Mouse (Mus musculus) frontal cortex, postnatal 36 days (tissue): ENCODE data around the gene Cycs.
"Not testable (repeated sequence)": the region's sequence is repeated elsewhere in the genome, so short reads cannot be mapped to it uniquely, and the experiment has no call there.

Experiments
- DNase-seq, 2 experiments: peaks; one replicate each; pipeline ENCODE4 v3.0.0; 2022; ENCODE audit warnings: low spot score in 2 of 2

The Cycs gene

DNA sequence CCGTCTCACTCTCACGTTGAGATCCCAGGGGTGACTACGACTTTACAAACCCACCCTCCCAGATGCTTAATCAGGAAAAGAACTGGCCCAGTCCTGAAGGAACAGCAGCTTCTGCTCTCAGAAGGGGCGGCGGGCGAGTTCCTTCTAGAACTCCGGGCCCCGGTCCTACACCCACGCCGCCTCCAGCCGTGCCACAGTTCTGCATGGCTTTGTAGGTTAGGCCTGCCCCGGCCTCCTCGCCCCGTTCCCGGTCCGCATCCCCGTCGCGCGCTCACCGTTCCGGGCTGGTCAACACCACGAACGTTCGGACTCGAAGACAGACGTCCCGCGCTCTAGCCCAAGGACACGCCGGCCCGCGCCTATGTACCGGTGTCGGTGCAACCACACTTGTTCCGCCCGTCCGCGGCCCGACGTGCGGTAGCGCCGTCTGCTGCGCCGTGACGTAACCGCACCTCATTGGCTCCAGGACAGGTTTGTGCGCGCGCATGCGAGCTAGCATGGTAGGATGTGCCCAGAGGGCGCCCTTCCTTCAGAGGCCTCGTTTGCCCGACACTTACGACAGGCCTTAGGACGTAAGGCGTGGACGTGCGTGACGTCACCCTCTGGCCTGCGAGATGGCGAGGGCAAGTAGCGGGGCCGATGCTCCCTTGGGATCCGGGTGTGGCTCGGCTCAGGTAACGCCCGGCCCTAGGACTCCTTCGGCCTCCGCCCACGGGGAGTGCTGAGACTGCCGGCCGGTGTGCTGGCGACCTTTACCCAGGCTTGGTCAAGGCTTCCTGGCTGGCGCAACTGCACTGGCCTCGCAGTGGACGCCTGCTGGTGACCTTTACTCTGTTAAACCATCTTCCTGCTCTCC lies at the start of gene Cycs:
TSS of gene Cycs (minus strand) at position 398 of the 856 bp plus-strand sequence.
- peak; percentile 98 to 100 for DNase-seq

GRCm38 (mm10) chr6:50601620-50602019 lies 35.3 kb upstream of the Cycs start:
- no peak for DNase-seq

DNA sequence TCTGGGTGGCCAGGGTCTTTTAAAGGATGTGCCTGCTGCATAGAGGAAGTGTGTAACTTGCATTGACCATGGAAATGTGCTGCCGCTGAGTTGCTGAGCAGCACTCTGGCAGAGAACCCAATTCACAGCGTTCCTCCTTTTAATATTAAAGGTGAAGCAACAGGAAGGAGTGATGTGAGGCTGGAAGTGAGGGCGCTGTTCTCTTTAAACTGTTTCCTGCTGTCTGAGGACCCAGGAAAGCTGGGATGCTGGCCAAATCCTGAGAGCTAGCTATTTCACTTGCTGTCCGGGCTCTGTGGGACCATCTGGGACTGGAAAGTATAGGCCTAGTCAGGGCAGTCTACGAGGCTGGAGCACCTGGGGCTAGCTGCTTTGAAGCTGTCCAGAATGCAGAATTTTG lies 32.2 kb upstream of the Cycs start:
- no peak for DNase-seq

DNA sequence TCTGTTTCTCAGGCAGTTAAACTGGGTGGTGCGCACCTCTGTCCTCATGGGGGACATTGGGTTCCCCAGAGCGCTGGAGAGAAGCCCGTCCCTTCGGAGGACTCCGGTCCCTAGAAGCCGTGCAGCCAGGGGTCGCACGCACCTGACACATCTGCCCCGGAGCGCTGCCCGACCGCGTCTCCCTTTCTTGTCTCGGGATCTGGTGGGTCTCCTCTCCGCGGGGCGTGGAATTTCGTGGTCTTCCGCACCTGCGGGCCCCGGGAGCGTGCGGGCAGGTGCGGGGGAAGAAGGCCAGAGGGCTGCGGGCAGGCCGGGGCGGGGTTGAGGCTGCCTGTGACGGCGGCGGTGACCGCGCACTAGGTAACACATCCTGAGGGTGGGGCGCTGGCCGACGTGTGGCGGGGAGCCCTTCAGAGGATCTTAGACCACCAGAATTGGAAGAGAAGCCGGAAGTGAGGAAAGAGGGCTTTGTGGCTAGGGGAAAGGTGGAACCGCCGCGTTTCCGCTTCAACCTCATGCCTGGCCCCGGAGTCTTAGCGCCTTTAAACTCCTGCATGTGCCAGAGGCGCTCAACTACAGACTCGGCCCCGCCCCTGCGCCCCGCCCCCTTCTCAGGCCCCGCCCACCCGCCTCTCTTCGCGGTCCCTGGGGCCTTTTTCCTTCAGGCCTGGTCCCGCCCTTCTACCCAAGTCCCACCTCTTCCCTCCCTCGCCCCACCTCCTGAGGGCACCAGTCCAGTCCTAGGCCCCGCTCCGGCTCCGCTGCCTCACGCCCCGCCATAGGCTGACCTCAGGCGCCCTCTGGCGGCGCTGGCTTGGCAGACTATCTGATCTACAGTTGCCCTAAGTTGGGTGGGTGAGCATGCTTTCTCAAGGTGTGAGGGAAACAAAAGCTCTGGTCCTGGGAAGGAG lies 30.2 kb upstream of the Cycs start, which contains the start of gene 4921507P07Rik:
TSS of gene 4921507P07Rik (minus strand) at position 332 of the 911 bp plus-strand sequence.
- DNase-seq: peak; percentile 86 to 87

GRCm38 (mm10) chr6:50594372-50594771 lies 28.0 kb upstream of the Cycs start:
- no peak for DNase-seq

GRCm38 (mm10) chr6:50593334-50593845 lies 27.1 kb upstream of the Cycs start:
- DNase-seq: no peak

GRCm38 (mm10) chr6:50590234-50590633 lies 23.9 kb upstream of the Cycs start:
- DNase-seq: no peak

DNA sequence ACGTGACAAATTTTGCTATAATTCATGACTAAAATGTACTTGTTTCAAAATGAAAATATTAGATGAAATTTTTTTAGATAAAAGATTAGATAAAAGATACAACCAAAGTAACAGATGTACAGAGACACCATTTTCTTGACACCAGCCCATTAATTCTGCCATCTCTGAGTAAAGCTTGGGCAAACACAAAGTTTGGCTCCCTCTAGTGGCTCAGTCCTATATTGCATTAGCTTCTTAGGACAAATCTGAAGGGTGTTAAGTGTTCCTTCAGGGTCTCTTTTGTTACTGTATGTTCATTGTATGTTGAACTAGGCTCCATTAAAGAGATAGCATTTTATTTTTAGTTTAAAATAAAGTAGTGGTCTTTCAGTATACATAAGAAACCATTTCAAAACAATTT lies 21.9 kb upstream of the Cycs start:
- peak in 1 of 2 experiments; percentile 74 for DNase-seq

GRCm38 (mm10) chr6:50587412-50587811 lies 21.1 kb upstream of the Cycs start:
- no peak for DNase-seq

- no peak for DNase-seq
Observed at GRCm38 (mm10) chr6:50586316-50586715, 20.0 kb upstream of the Cycs start.

GRCm38 (mm10) chr6:50585733-50586132 lies 19.4 kb upstream of the Cycs start:
- no peak for DNase-seq

DNA sequence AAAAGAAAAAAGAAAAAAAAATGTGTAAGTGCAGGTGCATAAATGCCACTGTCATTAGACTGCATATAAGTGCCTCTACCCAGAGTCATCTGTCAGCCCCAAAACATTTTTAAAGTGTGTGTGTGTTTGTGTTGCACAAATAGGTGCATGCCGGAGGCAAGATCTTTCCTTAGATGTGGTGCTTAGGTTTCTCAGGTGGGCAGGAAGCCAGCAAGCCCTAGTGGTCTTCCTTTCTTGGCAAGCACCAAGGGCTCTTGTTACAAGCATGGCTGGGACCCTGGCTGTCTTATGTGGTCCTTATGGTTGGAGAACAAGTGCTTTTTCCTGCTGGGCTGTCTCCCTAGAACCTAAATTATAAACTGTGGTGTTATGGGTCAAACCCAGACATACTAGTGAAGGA lies 5.3 kb upstream of the Cycs start:
- no peak for DNase-seq

GRCm38 (mm10) chr6:50566997-50567255 lies 588 bp upstream of the Cycs start:
- no peak for DNase-seq

DNA sequence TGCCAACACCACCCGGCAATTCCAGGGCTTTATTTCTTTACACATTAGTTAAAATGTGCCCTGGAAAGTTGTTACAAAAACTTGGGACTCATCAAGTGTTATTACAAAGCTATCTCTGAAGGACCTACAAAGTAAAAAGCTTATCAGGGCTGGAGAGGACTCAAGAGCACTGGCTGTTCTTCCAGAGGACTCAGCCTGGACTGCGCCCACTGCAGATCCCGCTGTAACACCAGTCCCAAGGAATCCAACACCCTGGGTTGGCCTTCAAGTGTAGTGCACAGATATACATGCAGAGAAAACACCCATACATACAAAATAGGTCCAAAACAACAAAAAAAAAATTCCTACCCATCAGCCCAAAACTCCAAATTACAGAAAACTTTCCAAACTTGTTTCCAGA lies 2.7 kb downstream of the Cycs start:
- DNase-seq: no peak

GRCm38 (mm10) chr6:50562421-50562820 lies 3.9 kb downstream of the Cycs start:
- peak in 1 of 2 experiments; percentile 55 for DNase-seq

GRCm38 (mm10) chr6:50560776-50561175 lies 5.6 kb downstream of the Cycs start:
- no peak for DNase-seq

- DNase-seq: no peak
Observed at GRCm38 (mm10) chr6:50558877-50559276, 7.5 kb downstream of the Cycs start.

GRCm38 (mm10) chr6:50557566-50557965 lies 8.8 kb downstream of the Cycs start:
- DNase-seq: no peak

DNA sequence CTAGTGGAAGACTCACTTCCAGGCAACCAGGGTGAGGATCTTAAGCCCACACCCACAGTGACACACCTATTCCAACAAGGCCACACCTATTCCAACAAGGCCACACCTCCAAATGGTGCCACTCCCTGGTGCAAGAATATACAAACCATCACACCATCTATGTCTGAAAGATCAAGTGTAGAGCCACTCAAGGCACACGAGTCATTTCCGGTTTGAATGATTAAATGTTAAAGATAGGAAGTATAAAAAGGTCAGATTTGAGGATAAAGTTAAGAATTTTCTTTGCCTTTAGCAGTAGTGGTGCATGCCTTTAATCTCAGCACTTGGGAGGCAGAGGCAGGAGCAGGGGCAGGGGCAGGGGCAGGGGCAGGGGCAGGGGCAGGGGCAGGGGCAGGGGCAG lies 12.1 kb downstream of the Cycs start:
- DNase-seq: not testable (repeated sequence)

DNA sequence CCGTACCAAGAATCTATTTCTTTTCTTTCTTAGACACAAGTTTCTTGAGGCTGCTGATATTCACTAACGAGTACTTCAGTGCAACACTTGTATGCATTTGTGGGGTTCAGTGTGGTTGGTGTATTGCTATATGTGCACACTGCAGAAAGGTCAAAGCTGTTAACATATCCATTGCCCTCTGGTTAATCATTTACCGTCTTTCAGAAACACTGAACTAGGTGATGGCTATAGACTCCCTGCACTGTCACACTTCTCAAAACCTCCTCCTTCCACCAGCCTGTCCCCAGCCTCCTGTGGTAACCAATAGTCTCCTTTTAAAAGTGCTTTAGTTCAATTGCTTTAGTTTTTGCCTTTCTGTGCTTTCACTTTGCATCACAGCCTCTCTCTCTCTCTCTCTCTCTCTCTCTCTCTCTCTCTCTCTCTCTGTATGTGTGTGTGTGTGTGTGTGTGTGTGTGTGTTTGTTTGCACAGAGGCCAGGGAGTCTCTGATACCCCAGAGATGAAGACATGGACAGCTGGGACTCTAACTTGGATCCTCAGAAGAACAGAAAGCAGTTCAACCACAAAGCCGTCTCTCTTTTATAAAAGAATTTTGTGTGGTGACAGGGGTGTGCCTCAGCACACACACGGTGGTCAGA lies 13.3 kb downstream of the Cycs start:
- DNase-seq: no peak

DNA sequence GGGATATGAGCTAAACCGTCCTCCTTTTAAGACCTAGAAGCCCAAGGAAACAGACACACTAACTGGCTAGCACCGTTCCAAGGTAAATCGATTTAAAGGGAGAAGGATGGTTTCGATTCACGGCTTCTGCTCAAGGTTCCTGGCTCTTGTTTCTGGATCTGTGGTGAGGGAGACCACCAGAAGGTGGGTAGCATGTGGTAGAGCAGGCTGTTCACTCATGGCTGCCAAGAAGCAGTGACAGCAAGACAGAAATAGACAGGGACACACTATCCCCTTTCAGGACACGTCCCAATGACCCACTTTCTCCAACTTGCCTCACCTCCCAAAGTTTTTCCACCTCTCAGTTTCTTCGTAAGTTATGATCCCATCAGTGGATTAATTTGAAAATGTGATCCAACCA lies 16.5 kb downstream of the Cycs start:
- no peak for DNase-seq

DNA sequence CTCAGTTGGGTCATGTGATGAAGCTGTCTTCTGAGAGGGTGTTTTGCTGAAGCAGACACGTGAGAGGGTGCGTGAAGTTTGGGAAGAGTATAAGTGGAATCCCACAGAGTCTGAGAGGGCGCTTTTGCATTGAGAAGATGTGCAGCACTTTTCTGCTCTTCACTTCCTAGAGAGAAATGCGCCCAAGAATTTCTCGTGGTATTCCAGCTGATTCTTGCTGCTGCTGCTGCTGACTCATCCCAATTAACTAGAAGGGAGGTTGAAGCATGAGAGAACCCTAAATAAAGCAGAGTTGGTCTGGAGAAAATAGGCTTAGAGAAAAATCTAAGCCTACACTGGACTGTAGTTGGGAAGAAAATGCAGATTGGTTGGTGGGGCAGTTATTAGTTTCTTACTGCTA lies 17.3 kb downstream of the Cycs start:
- DNase-seq: peak in 1 of 2 experiments; percentile 45
